Mouse (Mus musculus): ENCODE measurements at regions not wholly inside any gene's neighbourhood (a gene's known extent, or its start where the extent isn't known, plus 50 kb on each side); places are given as distances from the start of the nearest gene placed in this dataset.

DNA sequence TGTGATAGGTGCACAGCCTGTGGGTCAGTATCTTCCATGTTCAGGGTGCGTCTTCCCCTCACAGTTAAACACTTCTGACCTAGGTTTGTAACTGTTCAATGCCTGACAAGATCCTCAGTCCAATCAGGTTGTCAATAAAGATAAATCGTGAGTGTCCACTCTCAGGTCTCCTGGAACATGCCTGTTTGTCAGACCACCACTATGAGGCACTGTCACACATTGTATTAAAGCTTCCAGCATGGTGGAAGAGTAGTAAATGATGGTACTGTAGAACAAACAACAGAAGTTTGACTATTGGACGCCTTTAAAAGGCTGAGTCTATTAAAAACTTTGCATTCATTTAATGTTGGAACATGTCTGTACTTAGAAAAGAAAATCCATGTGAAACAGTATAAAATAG, 249.6 kb upstream of the Nlrp1b start:
- Histone ChIP-seq H3K27ac (ENCODE audit: insufficient read depth, low read length) (no peak overlapping the region), H3K4me3 (ENCODE audit: insufficient read depth, low read length) (no peak overlapping the region), H3K4me1 (ENCODE audit: control insufficient read depth, insufficient read depth, low read length) (no peaks in the 10 kb centered on the region)
- TF ChIP-seq POLR2A (IDR thresholded peaks at IDR 0.05; ENCODE audit: extremely low read depth, insufficient read depth, low read length): no peak

- H3K4me1 ChIP-seq (ENCODE audit: control insufficient read depth, insufficient read depth, low read length): no peaks in the 10 kb centered on the region
- TF ChIP-seq POLR2A (IDR thresholded peaks at IDR 0.05; ENCODE audit: extremely low read depth, insufficient read depth, low read length) (no peak), CTCF (IDR thresholded peaks at IDR 0.05; ENCODE audit: extremely low read depth, insufficient read depth, low read length) (no peak)
- no peak overlapping the region for H3K4me3 ChIP-seq (ENCODE audit: insufficient read depth, low read length)
- H3K27ac ChIP-seq (ENCODE audit: insufficient read depth, low read length): no peak overlapping the region
These were observed 251.9 kb upstream of the Wscd1 start for GRCm38 (mm10) chr11:71497863-71498262.

- no peak for TF ChIP-seq CTCF (IDR thresholded peaks at IDR 0.05; ENCODE audit: extremely low read depth, insufficient read depth, low read length)
- TF ChIP-seq POLR2A (IDR thresholded peaks at IDR 0.05; ENCODE audit: extremely low read depth, insufficient read depth, low read length): no peak
- no peak overlapping the region for H3K27ac ChIP-seq (ENCODE audit: insufficient read depth, low read length)
- no peaks in the 10 kb centered on the region for H3K4me1 ChIP-seq (ENCODE audit: control insufficient read depth, insufficient read depth, low read length)
- H3K4me3 ChIP-seq (ENCODE audit: insufficient read depth, low read length): no peak overlapping the region
These were observed 251.4 kb upstream of the Wscd1 start for GRCm38 (mm10) chr11:71498299-71498698.

GRCm38 (mm10) chr11:71502156-71502555, 247.6 kb upstream of the Wscd1 start:
- H3K27ac ChIP-seq (ENCODE audit: insufficient read depth, low read length): no peak overlapping the region
- no peak overlapping the region for H3K4me3 ChIP-seq (ENCODE audit: insufficient read depth, low read length)
- no peaks in the 10 kb centered on the region for H3K4me1 ChIP-seq (ENCODE audit: control insufficient read depth, insufficient read depth, low read length)
- TF ChIP-seq POLR2A (IDR thresholded peaks at IDR 0.05; ENCODE audit: extremely low read depth, insufficient read depth, low read length) (no peak), CTCF (IDR thresholded peaks at IDR 0.05; ENCODE audit: extremely low read depth, insufficient read depth, low read length) (no peak)

- Histone ChIP-seq H3K4me3 (ENCODE audit: insufficient read depth, low read length) (no peak overlapping the region), H3K27ac (ENCODE audit: insufficient read depth, low read length) (no peak overlapping the region), H3K4me1 (ENCODE audit: control insufficient read depth, insufficient read depth, low read length) (0 out of 2 replicates have a peak, but pooled peaks cover under 1% of the 10 kb centered on the region)
- TF ChIP-seq CTCF (IDR thresholded peaks at IDR 0.05; ENCODE audit: extremely low read depth, insufficient read depth, low read length) (no peak), POLR2A (IDR thresholded peaks at IDR 0.05; ENCODE audit: extremely low read depth, insufficient read depth, low read length) (no peak)
These were observed 237.3 kb upstream of the Wscd1 start for GRCm38 (mm10) chr11:71512271-71513066.

GRCm38 (mm10) chr11:71513067-71513350, 236.7 kb upstream of the Wscd1 start:
- 0 out of 2 replicates have a peak, but pooled peaks cover 1% of the 10 kb centered on the region for H3K4me1 ChIP-seq (ENCODE audit: control insufficient read depth, insufficient read depth, low read length)

GRCm38 (mm10) chr11:71515264-71515663, 234.5 kb upstream of the Wscd1 start:
- Histone ChIP-seq H3K4me1 (ENCODE audit: control insufficient read depth, insufficient read depth, low read length) (0 out of 2 replicates have a peak, but pooled peaks cover 1% of the 10 kb centered on the region), H3K27ac (ENCODE audit: insufficient read depth, low read length) (no peak overlapping the region), H3K4me3 (ENCODE audit: insufficient read depth, low read length) (no peak overlapping the region)
- TF ChIP-seq CTCF (IDR thresholded peaks at IDR 0.05; ENCODE audit: extremely low read depth, insufficient read depth, low read length): no peak
- no peak for TF ChIP-seq POLR2A (IDR thresholded peaks at IDR 0.05; ENCODE audit: extremely low read depth, insufficient read depth, low read length)

More at GRCm38 (mm10) chr11:71513067-71513350, 236.7 kb upstream of the Wscd1 start:
- no peak overlapping the region for H3K4me3 ChIP-seq (ENCODE audit: insufficient read depth, low read length)
- no peak overlapping the region for H3K27ac ChIP-seq (ENCODE audit: insufficient read depth, low read length)
- TF ChIP-seq POLR2A (IDR thresholded peaks at IDR 0.05; ENCODE audit: extremely low read depth, insufficient read depth, low read length): no peak
- no peak for TF ChIP-seq CTCF (IDR thresholded peaks at IDR 0.05; ENCODE audit: extremely low read depth, insufficient read depth, low read length)

DNA sequence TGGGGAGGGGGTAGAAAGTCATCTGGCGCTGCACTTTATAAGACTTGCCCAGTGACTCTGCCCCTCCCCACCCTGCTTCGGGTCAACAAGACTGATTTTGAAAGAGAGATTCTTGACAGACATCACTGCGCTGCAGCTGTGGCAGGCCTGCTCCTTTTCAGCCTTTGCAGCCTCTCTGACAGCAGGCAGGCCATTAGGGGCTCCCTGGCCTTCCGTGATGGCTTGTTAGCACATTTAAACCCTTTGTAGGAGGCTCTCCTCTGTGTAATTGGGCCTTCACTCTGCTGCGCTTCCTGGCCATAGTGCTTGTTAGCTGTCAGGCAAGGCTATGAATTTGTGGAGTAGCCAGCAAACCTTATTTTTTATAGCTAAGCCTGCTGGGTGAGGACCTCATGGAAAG, 232.3 kb upstream of the Wscd1 start:
- TF ChIP-seq CTCF (IDR thresholded peaks at IDR 0.05; ENCODE audit: extremely low read depth, insufficient read depth, low read length) (no peak), POLR2A (IDR thresholded peaks at IDR 0.05; ENCODE audit: extremely low read depth, insufficient read depth, low read length) (no peak)
- Histone ChIP-seq H3K4me3 (ENCODE audit: insufficient read depth, low read length) (no peak overlapping the region), H3K27ac (ENCODE audit: insufficient read depth, low read length) (no peak overlapping the region)

GRCm38 (mm10) chr11:71527691-71528090, 222.0 kb upstream of the Wscd1 start:
- Histone ChIP-seq H3K4me3 (ENCODE audit: insufficient read depth, low read length) (no peak overlapping the region), H3K4me1 (ENCODE audit: control insufficient read depth, insufficient read depth, low read length) (no peaks in the 10 kb centered on the region), H3K27ac (ENCODE audit: insufficient read depth, low read length) (no peak overlapping the region)
- no peak for TF ChIP-seq POLR2A (IDR thresholded peaks at IDR 0.05; ENCODE audit: extremely low read depth, insufficient read depth, low read length)
- TF ChIP-seq CTCF (IDR thresholded peaks at IDR 0.05; ENCODE audit: extremely low read depth, insufficient read depth, low read length): no peak

More for the DNA sequence above, 232.3 kb upstream of the Wscd1 start:
- H3K4me1 ChIP-seq (ENCODE audit: control insufficient read depth, insufficient read depth, low read length): 0 out of 2 replicates have a peak, but pooled peaks cover 1% of the 10 kb centered on the region

- Histone ChIP-seq H3K27ac (ENCODE audit: insufficient read depth, low read length) (no peak overlapping the region), H3K4me1 (ENCODE audit: control insufficient read depth, insufficient read depth, low read length) (no peaks in the 10 kb centered on the region), H3K4me3 (ENCODE audit: insufficient read depth, low read length) (no peak overlapping the region)
- TF ChIP-seq POLR2A (IDR thresholded peaks at IDR 0.05; ENCODE audit: extremely low read depth, insufficient read depth, low read length): no peak
- TF ChIP-seq CTCF (IDR thresholded peaks at IDR 0.05; ENCODE audit: extremely low read depth, insufficient read depth, low read length): no peak
These were observed 221.1 kb upstream of the Wscd1 start for GRCm38 (mm10) chr11:71528588-71528987.
